Mouse (Mus musculus) testis, adult 2 months (tissue): Measurements from ENCODE around the gene Bmp10.

Experiments
- CTCF ChIP-seq: fragments of 200-500 bp; IDR thresholded peaks from 2 replicates; pipeline ENCODE4 v1.5.1; 2012; ENCODE audit warnings: low read depth, mild to moderate bottlenecking, inconsistent platforms, low read length, moderate library complexity; ENCODE audit not compliant: control insufficient read depth, insufficient read depth, insufficient replicate concordance
- POLR2A ChIP-seq: fragments of 200-500 bp; IDR thresholded peaks from 2 replicates; pipeline ENCODE4 v1.6.1; 2012; ENCODE audit warnings: low read depth, mild to moderate bottlenecking, inconsistent platforms, low read length, moderate library complexity; ENCODE audit not compliant: control insufficient read depth

DNA sequence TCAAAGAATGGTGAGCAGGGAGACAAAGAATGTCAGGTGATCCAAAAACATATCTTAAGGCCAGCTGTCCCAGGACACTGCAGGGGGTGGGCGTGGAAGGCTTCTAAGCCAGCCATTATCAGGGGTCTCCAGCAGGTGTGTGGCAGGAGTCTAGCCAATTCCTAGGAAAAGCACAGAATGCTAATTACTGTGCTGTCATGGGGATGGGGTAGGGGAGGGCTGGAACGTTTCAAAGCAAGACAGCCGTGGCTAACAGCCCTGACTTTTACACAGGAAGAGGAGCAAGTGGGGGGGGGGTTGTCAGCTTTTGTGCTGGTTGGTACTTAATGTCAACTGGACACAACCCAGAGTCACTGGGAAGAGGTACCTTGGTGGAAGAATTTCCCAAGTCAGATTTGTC, 16.8 kb upstream of the Bmp10 start:
- TF ChIP-seq POLR2A = no peak
- no peak for TF ChIP-seq CTCF
